Mouse (Mus musculus): Measurements from ENCODE around the gene Ift81. TPM values are rescaled to one million over a fixed set of nuclear protein-coding genes. Genes with fewer than 3 reads are reported as not detected.

Gene Ift81
- polyA plus RNA-seq, 1 experiment from 2014 or later, result 28.4 TPM

- DNase-seq (ENCODE audit: low spot score), result no peak
- peaks cover 20% of the 10 kb centered on the region; the same call in 1 of the 2 replicates for H3K36me3 ChIP-seq (ENCODE audit: control insufficient read depth, insufficient read depth, low read length)
- no peak overlapping the region for H3K4me3 ChIP-seq (ENCODE audit: low read depth, low read length)
- ATAC-seq (replicated peaks; ENCODE audit: low FRiP score, low TSS enrichment, low read depth), result no peak
- WGBS, result 69% methylated on average over 5 of the region's 5 CpGs
- no peak overlapping the region for H3K4me2 ChIP-seq (ENCODE audit: low read length)
- H3K4me1 ChIP-seq (replicated peaks; ENCODE audit: control insufficient read depth, insufficient read depth, low read length), result no peaks in the 10 kb centered on the region
- H3K9ac ChIP-seq (ENCODE audit: low read length), result no peak overlapping the region
- H3K27ac ChIP-seq (ENCODE audit: low read depth), result no peak overlapping the region
- H3K9me3 ChIP-seq (ENCODE audit: control insufficient read depth, low read length), result no peaks in the 10 kb centered on the region; the same call in 1 of the 2 replicates
- no peaks in the 10 kb centered on the region for H3K27me3 ChIP-seq (replicated peaks; ENCODE audit: control insufficient read depth, insufficient read depth, low read length)
Measured at GRCm38 (mm10) chr5:122584093-122584492, 30.2 kb downstream of the Ift81 start.

- no peak overlapping the region for H3K9ac ChIP-seq (ENCODE audit: low read length)
- H3K36me3 ChIP-seq (ENCODE audit: control insufficient read depth, insufficient read depth, low read length), result peaks cover 24% of the 10 kb centered on the region
- no peak overlapping the region for H3K4me3 ChIP-seq (ENCODE audit: low read depth, low read length)
- no peaks in the 10 kb centered on the region for H3K4me1 ChIP-seq (replicated peaks; ENCODE audit: control insufficient read depth, insufficient read depth, low read length)
- no peak overlapping the region for H3K27ac ChIP-seq (ENCODE audit: low read depth)
- ATAC-seq (replicated peaks; ENCODE audit: low FRiP score, low TSS enrichment, low read depth) (no peak), DNase-seq (ENCODE audit: low spot score) (no peak)
- H3K9me3 ChIP-seq (ENCODE audit: control insufficient read depth, low read length), result no peaks in the 10 kb centered on the region; the same call in 1 of the 2 replicates
- 79% methylated on average over 7 of the region's 7 CpGs for WGBS
- H3K4me2 ChIP-seq (ENCODE audit: low read length), result no peak overlapping the region
- no peaks in the 10 kb centered on the region for H3K27me3 ChIP-seq (replicated peaks; ENCODE audit: control insufficient read depth, insufficient read depth, low read length)
Measured at GRCm38 (mm10) chr5:122576683-122577329, 37.5 kb downstream of the Ift81 start.

GRCm38 (mm10) chr5:122572001-122572400, 42.3 kb downstream of the Ift81 start:
- no peak for ATAC-seq (replicated peaks; ENCODE audit: low FRiP score, low TSS enrichment, low read depth)
- H3K4me2 ChIP-seq (ENCODE audit: low read length), result no peak overlapping the region
- no peak overlapping the region for H3K4me3 ChIP-seq (ENCODE audit: low read depth, low read length)
- no peak for DNase-seq (ENCODE audit: low spot score)
- no peaks in the 10 kb centered on the region for H3K9me3 ChIP-seq (ENCODE audit: control insufficient read depth, low read length)
- H3K27ac ChIP-seq (ENCODE audit: low read depth), result no peak overlapping the region
- H3K27me3 ChIP-seq (replicated peaks; ENCODE audit: control insufficient read depth, insufficient read depth, low read length), result no peaks in the 10 kb centered on the region
- peaks cover 37% of the 10 kb centered on the region for H3K36me3 ChIP-seq (ENCODE audit: control insufficient read depth, insufficient read depth, low read length)
- H3K4me1 ChIP-seq (replicated peaks; ENCODE audit: control insufficient read depth, insufficient read depth, low read length), result no peaks in the 10 kb centered on the region
- H3K9ac ChIP-seq (ENCODE audit: low read length), result no peak overlapping the region
- WGBS, result 84% methylated on average over 5 of the region's 5 CpGs

DNA sequence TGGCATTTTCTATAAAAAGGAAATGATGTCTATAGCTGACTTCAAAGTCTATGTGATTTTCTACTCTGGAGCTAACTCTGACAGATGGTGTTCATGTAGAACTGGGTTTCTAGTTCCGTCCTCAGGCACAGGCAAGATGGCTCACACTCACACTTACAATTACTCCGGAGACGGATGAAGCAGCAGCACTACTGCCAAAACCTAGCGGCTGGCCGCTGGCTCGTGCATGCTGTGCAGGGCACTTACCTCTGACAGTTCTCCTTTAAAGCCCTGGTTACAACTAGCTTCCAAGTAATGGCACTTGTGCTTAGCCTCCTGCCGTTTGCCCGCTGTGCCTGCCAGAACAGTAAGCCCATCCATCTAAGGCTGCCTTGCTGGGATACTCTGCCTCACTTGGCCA, 47.7 kb downstream of the Ift81 start:
- Histone ChIP-seq H3K27ac (ENCODE audit: low read depth) (no peak overlapping the region), H3K9ac (ENCODE audit: low read length) (no peak overlapping the region), H3K4me3 (ENCODE audit: low read depth, low read length) (no peak overlapping the region), H3K4me1 (replicated peaks; ENCODE audit: control insufficient read depth, insufficient read depth, low read length) (no peaks in the 10 kb centered on the region), H3K9me3 (ENCODE audit: control insufficient read depth, low read length) (no peaks in the 10 kb centered on the region), H3K27me3 (replicated peaks; ENCODE audit: control insufficient read depth, insufficient read depth, low read length) (no peaks in the 10 kb centered on the region), H3K4me2 (ENCODE audit: low read length) (no peak overlapping the region), H3K36me3 (ENCODE audit: control insufficient read depth, insufficient read depth, low read length) (peaks cover 45% of the 10 kb centered on the region)
- WGBS, result 76% methylated on average over 8 of the region's 8 CpGs
- ATAC-seq (replicated peaks; ENCODE audit: low FRiP score, low TSS enrichment, low read depth), result no peak
- DNase-seq (ENCODE audit: low spot score), result no peak

DNA sequence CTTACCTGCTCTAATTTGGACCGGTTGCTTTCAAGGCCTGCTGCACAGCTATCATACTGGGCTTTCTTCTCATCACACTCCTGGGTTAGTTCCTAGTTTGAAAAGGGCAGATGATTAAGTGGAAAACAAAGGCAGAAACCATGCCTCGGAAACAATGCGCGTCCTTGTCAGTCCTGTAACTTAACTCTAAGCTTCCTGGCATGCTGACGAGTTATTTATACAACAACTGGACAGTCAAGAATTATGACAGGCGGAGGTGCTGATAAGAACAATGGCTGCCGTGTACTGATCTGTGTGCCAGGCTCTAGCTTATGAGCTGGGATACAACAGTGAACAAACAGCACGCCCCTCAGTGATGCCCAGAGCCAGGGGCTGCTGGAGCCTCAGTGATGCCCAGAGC, 53.7 kb downstream of the Ift81 start:
- no peak for DNase-seq (ENCODE audit: low spot score)
- H3K4me2 ChIP-seq (ENCODE audit: low read length), result no peak overlapping the region
- 48% methylated on average over 8 of the region's 8 CpGs for WGBS
- no peaks in the 10 kb centered on the region for H3K9me3 ChIP-seq (ENCODE audit: control insufficient read depth, low read length)
- no peaks in the 10 kb centered on the region for H3K4me1 ChIP-seq (replicated peaks; ENCODE audit: control insufficient read depth, insufficient read depth, low read length)
- H3K4me3 ChIP-seq (ENCODE audit: low read depth, low read length), result no peak overlapping the region
- H3K9ac ChIP-seq (ENCODE audit: low read length), result no peak overlapping the region
- no peak for ATAC-seq (replicated peaks; ENCODE audit: low FRiP score, low TSS enrichment, low read depth)
- H3K27me3 ChIP-seq (replicated peaks; ENCODE audit: control insufficient read depth, insufficient read depth, low read length), result no peaks in the 10 kb centered on the region
- peaks cover 43% of the 10 kb centered on the region for H3K36me3 ChIP-seq (ENCODE audit: control insufficient read depth, insufficient read depth, low read length)
- H3K27ac ChIP-seq (ENCODE audit: low read depth), result no peak overlapping the region

DNA sequence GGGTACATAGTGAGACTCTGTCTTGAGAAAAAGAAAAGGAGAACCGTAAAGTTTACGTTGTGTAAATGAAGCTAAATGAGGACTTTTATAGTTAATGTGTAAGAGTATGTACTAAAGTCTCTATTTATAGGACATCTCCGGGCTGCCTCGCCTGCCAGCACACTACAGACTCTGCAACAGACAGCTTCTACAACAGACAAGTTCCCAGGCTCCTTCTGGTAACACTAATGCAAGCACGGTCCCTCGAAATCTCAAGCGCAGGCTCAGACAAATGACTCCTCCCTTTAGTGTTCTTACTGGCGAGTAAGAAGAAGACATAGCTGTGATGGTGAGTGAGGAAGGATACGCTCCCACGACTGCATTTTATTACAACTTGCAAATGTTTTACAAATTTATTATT, 56.2 kb downstream of the Ift81 start:
- Histone ChIP-seq H3K9ac (ENCODE audit: low read length) (no peak overlapping the region), H3K4me3 (ENCODE audit: low read depth, low read length) (no peak overlapping the region), H3K4me1 (replicated peaks; ENCODE audit: control insufficient read depth, insufficient read depth, low read length) (no peaks in the 10 kb centered on the region), H3K36me3 (ENCODE audit: control insufficient read depth, insufficient read depth, low read length) (peaks cover 35% of the 10 kb centered on the region), H3K9me3 (ENCODE audit: control insufficient read depth, low read length) (no peaks in the 10 kb centered on the region), H3K4me2 (ENCODE audit: low read length) (no peak overlapping the region), H3K27ac (ENCODE audit: low read depth) (no peak overlapping the region), H3K27me3 (replicated peaks; ENCODE audit: control insufficient read depth, insufficient read depth, low read length) (no peaks in the 10 kb centered on the region)
- DNase-seq (ENCODE audit: low spot score) (no peak), ATAC-seq (replicated peaks; ENCODE audit: low FRiP score, low TSS enrichment, low read depth) (no peak)
- WGBS, result 90% methylated on average over 10 of the region's 10 CpGs

- Histone ChIP-seq H3K4me1 (replicated peaks; ENCODE audit: control insufficient read depth, insufficient read depth, low read length) (no peaks in the 10 kb centered on the region; the same call in none of the 2 replicates), H3K36me3 (ENCODE audit: control insufficient read depth, insufficient read depth, low read length) (peaks cover 28% of the 10 kb centered on the region), H3K27ac (ENCODE audit: low read depth) (no peak overlapping the region), H3K27me3 (replicated peaks; ENCODE audit: control insufficient read depth, insufficient read depth, low read length) (no peaks in the 10 kb centered on the region), H3K9me3 (ENCODE audit: control insufficient read depth, low read length) (no peaks in the 10 kb centered on the region), H3K4me2 (ENCODE audit: low read length) (no peak overlapping the region), H3K4me3 (ENCODE audit: low read depth, low read length) (no peak overlapping the region), H3K9ac (ENCODE audit: low read length) (no peak overlapping the region)
- no peak for DNase-seq (ENCODE audit: low spot score)
- WGBS, result 65% methylated on average over 2 of the region's 2 CpGs
- ATAC-seq (replicated peaks; ENCODE audit: low FRiP score, low TSS enrichment, low read depth), result no peak
Measured at GRCm38 (mm10) chr5:122555107-122555506, 59.2 kb downstream of the Ift81 start.

DNA sequence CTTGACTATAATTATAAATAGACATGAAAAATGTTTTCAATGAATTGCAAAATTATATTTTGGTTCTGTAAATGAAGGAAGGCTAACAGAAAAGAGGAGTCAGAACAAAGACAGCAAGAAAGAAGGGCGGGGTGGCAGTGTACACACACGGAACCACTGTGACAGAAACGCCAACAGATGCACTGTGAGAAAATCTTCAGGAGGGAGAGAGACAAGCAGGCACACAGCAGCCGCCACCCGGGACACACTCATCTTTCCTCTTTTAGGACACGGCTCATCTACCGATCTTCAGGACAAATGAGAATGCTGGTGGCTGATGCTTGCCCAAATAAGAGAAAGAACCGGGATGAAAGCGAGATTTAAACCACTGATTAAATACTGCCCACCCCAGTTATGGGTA, 61.7 kb downstream of the Ift81 start:
- ATAC-seq (replicated peaks; ENCODE audit: low FRiP score, low TSS enrichment, low read depth) (no peak), DNase-seq (ENCODE audit: low spot score) (no peak)
- H3K4me1 ChIP-seq (replicated peaks; ENCODE audit: control insufficient read depth, insufficient read depth, low read length), result peaks cover 12% of the 10 kb centered on the region
- no peak overlapping the region for H3K4me3 ChIP-seq (ENCODE audit: low read depth, low read length)
- H3K27ac ChIP-seq (ENCODE audit: low read depth), result no peak overlapping the region
- H3K4me2 ChIP-seq (ENCODE audit: low read length), result no peak overlapping the region
- H3K9me3 ChIP-seq (ENCODE audit: control insufficient read depth, low read length), result no peaks in the 10 kb centered on the region
- 72% methylated on average over 9 of the region's 9 CpGs for WGBS
- H3K9ac ChIP-seq (ENCODE audit: low read length), result no peak overlapping the region
- peaks cover 4% of the 10 kb centered on the region; the same call in 1 of the 2 replicates for H3K36me3 ChIP-seq (ENCODE audit: control insufficient read depth, insufficient read depth, low read length)
- H3K27me3 ChIP-seq (replicated peaks; ENCODE audit: control insufficient read depth, insufficient read depth, low read length), result no peaks in the 10 kb centered on the region

- Histone ChIP-seq H3K4me3 (ENCODE audit: low read depth, low read length) (no peak overlapping the region), H3K27me3 (replicated peaks; ENCODE audit: control insufficient read depth, insufficient read depth, low read length) (no peaks in the 10 kb centered on the region), H3K4me1 (replicated peaks; ENCODE audit: control insufficient read depth, insufficient read depth, low read length) (peaks cover 12% of the 10 kb centered on the region), H3K9ac (ENCODE audit: low read length) (no peak overlapping the region), H3K4me2 (ENCODE audit: low read length) (peak overlapping the region; percentile 14), H3K9me3 (ENCODE audit: control insufficient read depth, low read length) (no peaks in the 10 kb centered on the region), H3K36me3 (ENCODE audit: control insufficient read depth, insufficient read depth, low read length) (peaks cover 3% of the 10 kb centered on the region; the same call in 1 of the 2 replicates), H3K27ac (ENCODE audit: low read depth) (peak overlapping the region; percentile 30)
- ATAC-seq (replicated peaks; ENCODE audit: low FRiP score, low TSS enrichment, low read depth), result no peak
- 22% methylated on average over 8 of the region's 8 CpGs for WGBS
- no peak for DNase-seq (ENCODE audit: low spot score)
Measured at GRCm38 (mm10) chr5:122550460-122550859, 63.9 kb downstream of the Ift81 start.

Data from intestine, embryonic 14.5 days (tissue).